Mouse (Mus musculus): ENCODE results near the gene H2-Q1.
"Not testable (repeated sequence)": the region's sequence is repeated elsewhere in the genome, so short reads cannot be mapped to it uniquely, and the experiment has no call there.

Gene H2-Q1

DNA sequence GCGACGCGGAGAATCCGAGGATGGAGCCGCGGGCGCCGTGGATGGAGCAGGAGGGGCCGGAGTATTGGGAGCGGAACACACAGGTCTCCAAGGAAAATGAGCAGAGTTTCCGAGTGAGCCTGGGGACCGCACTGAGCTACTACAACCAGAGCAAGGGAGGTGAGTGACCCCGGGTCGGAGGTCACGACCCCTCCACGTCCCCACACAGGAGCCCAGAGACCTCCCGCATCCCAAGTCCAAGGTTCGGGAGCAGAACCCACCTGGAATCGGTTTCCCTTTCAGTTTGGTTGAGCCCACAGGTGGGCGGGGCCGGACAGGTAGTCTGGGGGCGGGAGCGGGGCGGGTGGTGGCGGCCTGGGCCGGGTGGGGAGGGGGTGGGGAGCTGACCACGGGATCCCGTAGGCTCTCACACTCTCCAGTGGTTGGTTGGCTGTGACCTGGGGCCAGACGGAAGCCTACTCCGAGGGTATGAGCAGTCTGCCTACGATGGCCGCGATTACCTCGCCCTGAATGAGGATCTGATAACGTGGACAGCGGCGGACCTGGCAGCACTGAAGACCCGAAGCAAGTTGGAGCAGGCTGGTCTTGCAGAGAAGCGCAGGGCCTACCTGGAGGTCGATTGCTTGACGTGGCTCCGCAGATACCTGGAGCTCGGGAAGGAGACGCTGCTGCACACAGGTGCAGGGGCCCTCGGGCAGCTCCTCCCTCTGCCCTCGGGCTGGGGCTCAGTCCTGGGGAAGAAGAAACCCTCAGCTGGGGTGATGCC, 22.7 kb downstream of the H2-Q1 start:
- peak; percentile 14 to 46 for DNase-seq

DNA sequence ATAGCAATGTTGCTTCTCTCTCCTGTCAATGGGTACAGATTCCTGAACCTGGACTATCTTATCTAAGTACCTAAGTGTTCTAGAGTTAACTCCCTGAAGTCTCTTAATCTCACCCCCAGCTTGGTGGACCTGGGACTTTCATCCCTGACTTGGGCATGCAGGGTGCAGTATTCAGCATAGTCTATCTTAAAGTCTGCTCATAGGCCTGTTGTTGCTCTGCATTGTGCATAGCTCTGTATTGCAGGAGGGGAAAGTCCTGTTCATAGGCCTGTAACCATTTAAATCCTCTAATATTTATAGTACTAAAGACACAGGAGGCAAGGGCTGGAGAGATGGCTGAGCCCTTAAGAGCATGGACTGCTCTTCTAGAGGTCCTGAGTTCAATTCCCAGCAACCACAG, 27.5 kb downstream of the H2-Q1 start:
- DNase-seq: not testable (repeated sequence)

DNA sequence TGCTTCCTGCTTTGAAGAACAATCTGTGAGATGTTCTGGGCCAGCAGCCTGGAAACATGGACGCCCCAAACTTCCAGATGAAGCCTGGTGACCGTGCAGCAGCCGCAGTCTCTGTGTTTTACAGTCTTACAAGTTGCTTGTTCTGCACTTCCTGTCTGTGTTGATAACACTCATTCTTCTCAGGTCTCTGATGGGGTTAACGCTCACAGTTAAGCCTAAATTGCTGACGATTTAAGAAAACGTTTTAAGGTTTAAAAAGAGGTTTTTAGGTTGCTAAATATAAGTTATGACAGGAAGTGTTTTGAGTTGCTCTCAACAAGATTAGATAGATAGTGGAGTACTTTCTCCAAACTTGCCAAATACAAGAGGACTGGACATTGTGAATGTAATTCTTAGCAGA, 33.1 kb downstream of the H2-Q1 start:
- not testable (repeated sequence) for DNase-seq

DNA sequence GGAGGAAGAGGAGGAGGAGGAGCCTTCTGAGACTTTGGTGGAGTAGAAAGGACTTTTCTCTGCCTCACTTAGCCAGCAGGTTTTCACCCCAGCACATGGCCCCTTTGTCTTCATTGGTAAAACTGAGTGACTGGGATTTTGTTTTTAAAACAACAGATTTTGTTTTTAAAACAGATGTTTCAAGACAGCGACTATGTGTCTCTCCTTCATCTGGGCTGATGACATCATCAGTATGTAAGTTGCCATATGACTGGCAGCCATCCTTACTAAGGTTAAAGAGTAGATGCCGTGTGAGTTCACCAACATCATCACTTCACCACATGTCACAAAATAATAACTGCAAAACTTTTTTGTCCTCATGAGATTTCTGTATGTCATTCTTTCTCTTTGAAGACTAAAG, 33.9 kb downstream of the H2-Q1 start:
- DNase-seq: no peak

DNA sequence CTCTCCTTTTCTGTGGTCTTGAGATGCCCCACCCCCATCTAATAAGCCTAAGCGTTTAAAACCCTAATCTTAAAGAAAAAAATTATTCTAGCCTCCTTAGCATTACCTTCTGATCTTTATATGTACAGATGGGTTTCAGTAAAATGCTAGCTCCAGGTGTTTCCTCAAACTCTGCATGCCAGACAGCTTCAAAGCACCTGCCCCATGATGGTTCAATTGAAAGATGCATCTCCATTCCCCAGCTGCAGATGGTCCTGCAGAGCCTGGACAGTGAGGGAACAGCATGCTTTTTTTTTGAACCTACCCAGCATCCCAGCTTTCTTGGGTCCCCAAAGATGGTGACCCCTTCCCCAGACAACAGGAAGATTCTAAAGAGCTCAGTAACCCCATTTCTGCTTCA, 36.9 kb downstream of the H2-Q1 start:
- no peak for DNase-seq

DNA sequence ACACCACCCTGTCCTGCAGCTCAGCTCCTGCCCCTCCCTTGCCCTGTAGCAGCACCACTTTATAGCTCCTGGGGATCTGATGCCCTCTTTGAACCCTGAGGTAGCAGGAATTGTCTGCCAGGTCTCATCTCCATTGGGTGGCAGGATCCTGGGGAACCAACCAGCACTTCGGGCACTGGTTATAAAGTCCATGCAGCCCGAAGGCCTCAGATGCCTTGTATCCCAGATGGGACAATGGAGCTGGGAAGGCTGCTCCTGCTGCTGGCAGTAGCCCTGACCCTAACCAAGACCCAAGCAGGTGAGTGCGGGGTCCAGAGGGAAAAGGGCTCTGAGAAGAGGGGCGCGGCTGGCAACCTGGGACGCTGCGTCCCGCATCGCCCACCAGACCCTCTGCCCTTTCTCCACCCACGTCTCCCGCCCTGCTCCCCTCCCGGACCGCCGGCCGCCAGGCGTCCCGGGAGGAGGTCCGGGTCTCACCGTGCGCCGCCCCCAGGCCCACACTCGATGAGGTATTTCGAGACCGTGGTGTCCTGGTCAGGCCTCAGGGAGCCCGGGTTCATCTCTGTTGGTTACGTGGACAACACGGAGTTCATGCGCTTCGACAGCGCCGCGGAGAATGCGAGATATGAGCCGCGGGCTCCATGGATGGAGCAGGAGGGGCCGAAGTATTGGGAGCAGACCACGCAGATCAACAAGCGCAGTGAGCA, 38.7 kb downstream of the H2-Q1 start:
- DNase-seq: no peak

DNA sequence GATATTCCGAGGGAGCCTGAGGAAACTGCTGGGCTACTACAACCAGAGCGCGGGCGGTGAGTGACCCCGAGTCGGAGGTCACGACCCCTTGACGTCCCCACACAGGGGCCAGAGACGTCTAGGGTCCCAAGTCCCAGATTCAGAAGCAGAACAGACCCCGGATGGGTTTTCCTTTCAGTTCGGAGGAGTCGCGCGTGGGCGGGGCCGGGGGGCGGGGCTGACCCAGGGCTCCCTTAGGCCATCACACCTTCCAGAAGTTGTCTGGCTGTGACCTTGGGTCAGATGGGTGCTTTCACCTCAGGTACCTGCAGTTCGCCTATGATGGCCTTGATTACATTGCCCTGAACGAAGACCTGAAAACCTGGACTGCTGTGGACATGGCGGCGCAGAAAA, 39.3 kb downstream of the H2-Q1 start:
- no peak for DNase-seq
